Mouse (Mus musculus): ENCODE data around the gene AW209491. TPM values are rescaled to one million over a fixed set of nuclear protein-coding genes. Genes with fewer than 3 reads are reported as not detected.
A peak's percentile ranks its signal among the peaks of the same experiment; 100 is the strongest.

The AW209491 gene
- polyA plus RNA-seq, 1 experiment = 5.9 TPM

- H3K27me3 ChIP-seq (ENCODE audit: control insufficient read depth, insufficient read depth, insufficient read length) = no peaks in the 10 kb centered on the region
- TF ChIP-seq USF1 (IDR thresholded peaks at IDR 0.05; ENCODE audit: low read depth) = no peak
- no peak for TF ChIP-seq FOSL1 (IDR thresholded peaks at IDR 0.05; ENCODE audit: insufficient read depth, low read length, poor library complexity, severe bottlenecking)
- TF ChIP-seq CTCF (IDR thresholded peaks at IDR 0.05; ENCODE audit: control insufficient read depth, insufficient read depth, insufficient read length) = peak; percentile 13
- no peak for TF ChIP-seq CEBPB (IDR thresholded peaks at IDR 0.05; ENCODE audit: low read depth)
- TF ChIP-seq MAX (IDR thresholded peaks at IDR 0.05) = no peak
- TF ChIP-seq MYOD1 (IDR thresholded peaks at IDR 0.05; ENCODE audit: control insufficient read depth, insufficient read length, low read depth) = no peak
Observed at GRCm38 (mm10) chr13:14670342-14670741, 40.4 kb downstream of the AW209491 start.

More at GRCm38 (mm10) chr13:14670342-14670741, 40.4 kb downstream of the AW209491 start:
- no peaks in the 10 kb centered on the region for H3K79me2 ChIP-seq (ENCODE audit: control insufficient read depth, insufficient read depth)
- H3K4me3 ChIP-seq (ENCODE audit: insufficient read depth, poor library complexity, severe bottlenecking) = no peak overlapping the region
- no peaks in the 10 kb centered on the region for H3K79me3 ChIP-seq (ENCODE audit: low read depth)
- H3K36me3 ChIP-seq (ENCODE audit: control insufficient read depth, insufficient read depth) = no peaks in the 10 kb centered on the region
- no peak overlapping the region for H3ac ChIP-seq (ENCODE audit: control insufficient read depth, insufficient read length, low read depth)

Other genes starting within 250 kb of the AW209491 start
- gene Hecw1, start 106.9 kb upstream of the AW209491 start, polyA plus RNA-seq (2012; fragmentation: generic; extraction: Trizol) = 0.30 TPM
- gene Mrpl32, start 17.0 kb upstream of the AW209491 start, polyA plus RNA-seq (2012; fragmentation: generic; extraction: Trizol) = 25.0 TPM
- 96.4 TPM for gene Psma2, start 16.9 kb upstream of the AW209491 start, polyA plus RNA-seq (2012; fragmentation: generic; extraction: Trizol)

All from C2C12 (cell line).